Mouse (Mus musculus) heart, adult 9 months (tissue): Measurements from ENCODE around the gene Fam163b.

Experiments used
- DNase-seq, 2 experiments: peaks; one replicate each; pipeline ENCODE4 v3.0.0; 2022; ENCODE audit warnings: low spot score in 2 of 2

The Fam163b gene

DNA sequence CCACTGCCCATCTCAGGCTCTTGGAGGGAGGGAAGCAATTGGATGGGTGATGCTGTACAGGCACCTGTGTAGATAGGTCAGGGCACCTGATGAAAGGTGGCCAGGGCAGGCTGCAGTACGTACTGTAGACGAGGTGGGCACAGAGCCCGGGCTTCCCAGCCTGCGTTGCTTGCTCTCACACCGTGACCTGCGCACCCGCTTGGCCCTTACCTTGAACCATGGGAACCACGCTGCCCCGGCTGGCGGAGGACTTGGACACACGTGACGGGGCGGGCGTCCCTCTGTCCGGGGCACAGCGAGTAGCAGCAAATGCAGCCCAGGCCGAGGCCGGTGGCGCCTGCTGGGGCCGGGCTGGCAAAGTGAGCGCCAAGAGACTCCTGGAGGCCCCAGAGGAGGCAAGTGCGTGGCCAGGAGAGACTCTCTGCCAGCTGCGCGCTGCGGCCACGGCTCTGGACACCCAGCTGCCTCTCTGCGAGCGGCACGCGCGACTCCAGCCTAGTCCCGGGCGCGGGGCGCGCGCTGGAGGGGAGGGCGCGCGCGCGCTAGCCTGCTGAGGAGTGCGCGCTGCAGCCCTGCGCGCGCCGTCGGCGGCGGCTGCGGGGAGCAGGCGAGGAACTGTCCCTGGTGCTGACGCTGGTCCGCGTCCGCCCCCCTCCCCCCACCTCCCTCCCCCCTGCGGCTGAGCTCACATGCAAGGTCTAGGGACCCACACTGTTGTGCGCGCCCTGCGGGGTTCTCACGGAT lies at the start of gene Fam163b:
Gene Fam163b (minus strand): TSS at position 542 of the 744 bp plus-strand sequence.
- DNase-seq, result no peak

DNA sequence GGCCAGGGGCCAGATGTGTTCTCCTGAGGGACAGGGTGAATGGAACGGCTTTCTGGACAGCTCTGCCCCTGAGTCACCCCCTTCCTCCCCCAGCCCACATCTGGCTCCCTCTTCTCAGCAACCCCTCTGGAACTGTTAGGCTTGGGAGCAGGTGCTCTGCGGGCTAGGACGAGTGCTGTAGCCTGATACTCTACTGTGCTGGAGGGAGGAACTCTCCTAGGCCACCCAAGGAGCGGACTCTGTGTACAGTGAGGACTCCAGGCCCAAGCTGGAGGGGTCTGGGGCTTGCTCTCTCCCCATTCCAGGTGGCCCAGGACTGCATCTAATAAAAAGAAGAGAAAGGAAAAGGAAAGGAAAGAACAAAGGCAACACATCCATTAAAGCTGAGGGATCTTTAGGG lies 47.7 kb upstream of the Fam163b start:
- no peak for DNase-seq

DNA sequence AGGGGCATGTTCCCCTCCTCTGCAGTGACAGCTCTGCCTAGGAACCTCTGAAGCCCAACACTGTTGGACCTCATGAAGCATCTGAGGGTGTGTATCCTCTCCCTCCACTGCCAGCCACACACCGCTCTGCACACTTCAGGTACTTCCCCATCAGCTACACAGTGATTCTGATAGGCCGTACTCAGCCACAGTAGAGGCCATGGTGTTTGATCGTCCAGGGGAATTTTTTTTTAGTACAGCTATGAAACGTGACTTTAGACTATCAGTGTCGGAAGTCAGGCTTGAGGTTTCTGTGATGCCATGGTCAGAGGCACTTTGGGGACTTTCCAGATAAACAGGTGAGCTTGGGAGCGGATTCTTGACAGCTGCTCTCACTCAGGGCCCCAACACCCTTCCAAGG lies 45.2 kb upstream of the Fam163b start:
- no peak for DNase-seq

DNA sequence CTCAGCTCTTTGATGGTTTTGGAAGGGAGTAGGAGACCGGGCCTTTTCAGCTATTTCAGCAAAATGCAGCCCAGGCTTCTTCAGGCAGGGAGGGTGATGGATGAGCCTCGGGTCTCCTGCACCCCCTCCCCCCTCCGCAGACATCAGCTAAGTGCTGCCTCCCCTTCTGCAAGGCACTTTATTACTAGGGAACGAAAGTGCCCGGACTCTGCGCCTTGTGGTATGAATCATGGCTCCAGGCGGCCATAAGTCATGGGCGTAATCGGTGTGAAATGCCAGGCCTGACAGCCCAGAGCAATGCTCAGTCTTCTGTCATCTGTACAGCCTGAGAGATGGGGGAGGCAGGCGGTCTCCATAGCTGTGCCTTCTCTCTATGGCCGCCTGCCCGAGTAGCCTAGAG lies 41.4 kb upstream of the Fam163b start:
- DNase-seq, result no peak

DNA sequence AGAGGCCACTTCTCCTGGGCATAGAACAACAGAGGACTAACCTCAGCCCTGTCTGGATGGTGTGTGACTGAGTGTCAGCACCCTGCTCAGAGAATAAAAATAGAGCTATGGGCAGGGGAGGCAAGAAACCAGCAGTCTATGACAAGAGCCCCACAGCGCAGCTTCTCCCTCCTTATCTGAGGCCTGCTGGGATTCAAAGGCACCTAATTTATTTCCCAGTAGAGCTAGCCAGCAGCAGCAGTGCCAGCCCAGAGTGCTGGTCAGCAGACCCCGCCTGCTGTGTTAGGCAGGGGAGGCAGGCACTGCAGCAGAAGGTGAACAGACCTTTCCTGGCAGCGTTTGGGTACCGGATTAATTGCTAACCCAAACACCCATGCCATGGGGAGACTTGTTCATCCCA lies 39.6 kb upstream of the Fam163b start:
- peak; percentile 59 to 69 for DNase-seq

DNA sequence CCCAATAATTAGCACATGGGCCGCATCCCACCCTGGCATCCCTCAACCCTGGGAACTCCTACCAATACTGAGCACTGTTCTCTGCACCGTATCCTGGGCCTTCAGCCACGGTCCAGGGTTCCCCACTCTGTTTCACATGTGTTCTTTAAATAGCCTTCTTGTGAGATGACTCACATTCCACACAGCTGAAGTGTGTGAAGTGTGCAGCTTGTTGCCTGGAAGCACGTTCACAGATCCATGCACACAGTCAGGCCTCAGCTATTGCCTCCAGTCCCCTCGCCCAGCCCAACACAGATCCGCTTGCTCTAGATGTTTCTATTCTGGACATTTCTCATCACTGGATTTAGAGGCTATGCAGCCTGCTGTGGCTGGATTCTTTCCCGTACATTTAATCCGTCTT lies 36.8 kb upstream of the Fam163b start:
- DNase-seq, result peak in 1 of 2 experiments; percentile 30

DNA sequence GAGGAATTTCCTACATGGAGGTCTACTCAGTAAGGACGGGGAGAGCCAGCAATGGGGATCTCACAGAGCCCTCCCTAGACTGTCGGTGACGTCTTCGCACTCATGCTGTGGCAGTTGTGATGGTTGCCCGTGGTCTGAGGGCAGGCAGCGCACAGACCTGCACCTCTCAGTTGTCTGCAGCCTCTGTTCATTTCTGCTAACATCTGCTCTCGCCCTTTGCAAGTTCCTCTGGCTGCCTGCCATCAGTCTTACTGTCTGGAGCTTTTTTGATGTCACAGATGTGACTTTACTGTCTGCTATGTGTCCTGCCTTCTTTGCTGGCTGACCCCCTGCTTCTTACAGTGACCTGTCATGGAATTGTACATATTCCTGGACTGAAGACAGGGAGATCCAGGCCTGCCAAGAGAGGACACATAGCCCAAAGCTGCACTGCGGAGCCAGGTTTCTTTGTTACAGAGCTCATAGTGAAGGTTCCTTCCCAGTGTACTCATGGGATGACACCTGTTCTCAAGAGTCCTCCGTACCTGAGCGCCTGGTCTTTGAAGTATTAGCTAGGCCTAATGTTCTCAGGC lies 33.5 kb upstream of the Fam163b start:
- DNase-seq, result no peak

DNA sequence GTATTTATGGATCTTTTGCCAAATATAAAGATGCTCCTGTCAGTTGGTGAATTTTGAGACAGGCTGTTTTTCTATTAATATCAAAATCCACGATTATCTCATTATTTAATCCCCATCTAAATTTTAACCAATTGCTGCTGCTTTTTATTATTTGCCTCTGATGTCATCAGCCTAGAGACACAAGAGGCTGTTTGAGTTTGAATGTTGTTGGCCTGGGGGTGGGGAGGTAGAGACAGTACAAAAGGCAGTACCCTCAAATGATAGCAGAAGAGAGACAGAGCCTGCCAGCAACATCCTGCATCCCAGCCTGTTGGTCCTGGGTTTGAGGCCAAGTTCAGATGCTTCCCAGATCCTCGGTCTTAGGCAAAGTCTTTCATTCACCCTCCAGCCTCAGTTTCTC lies 32.0 kb upstream of the Fam163b start:
- DNase-seq, result no peak

DNA sequence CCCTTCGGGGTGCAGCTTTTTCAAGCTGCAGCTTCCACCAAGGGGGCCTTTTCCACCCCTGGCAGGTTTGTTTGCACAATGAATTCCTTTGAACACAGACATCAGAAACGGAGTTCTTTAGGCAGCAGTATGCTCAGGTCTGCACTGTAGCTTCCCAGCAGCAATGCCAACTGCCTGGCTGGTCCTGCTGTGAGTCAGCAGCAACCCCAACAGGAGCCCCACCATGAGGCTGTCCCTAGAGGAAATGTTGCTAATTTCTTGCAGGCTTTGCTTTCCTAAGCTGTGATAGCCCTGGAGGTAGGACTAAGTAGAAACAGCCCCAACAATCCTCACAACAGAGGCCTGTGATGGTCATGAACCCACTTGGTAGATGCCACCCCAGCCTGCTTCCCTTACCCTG lies 24.7 kb upstream of the Fam163b start:
- no peak for DNase-seq

DNA sequence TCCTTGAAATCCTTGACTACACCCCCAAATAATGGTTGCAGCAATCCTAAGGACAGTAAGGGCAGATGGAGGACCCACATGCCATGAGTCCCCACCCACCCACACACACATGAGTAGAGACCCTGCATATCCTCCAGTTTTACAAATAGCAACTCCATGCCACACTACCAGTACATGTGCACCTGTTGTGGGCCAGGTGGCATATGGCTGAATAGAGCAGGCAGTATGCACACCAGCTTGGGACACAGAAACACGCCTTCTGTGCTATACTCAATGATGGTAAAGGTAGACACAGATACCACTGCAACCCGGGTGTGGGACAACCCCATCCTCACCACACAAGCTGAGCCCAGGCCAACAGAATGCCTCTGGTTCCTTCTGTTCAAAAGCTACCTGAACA lies 23.8 kb upstream of the Fam163b start:
- no peak for DNase-seq

DNA sequence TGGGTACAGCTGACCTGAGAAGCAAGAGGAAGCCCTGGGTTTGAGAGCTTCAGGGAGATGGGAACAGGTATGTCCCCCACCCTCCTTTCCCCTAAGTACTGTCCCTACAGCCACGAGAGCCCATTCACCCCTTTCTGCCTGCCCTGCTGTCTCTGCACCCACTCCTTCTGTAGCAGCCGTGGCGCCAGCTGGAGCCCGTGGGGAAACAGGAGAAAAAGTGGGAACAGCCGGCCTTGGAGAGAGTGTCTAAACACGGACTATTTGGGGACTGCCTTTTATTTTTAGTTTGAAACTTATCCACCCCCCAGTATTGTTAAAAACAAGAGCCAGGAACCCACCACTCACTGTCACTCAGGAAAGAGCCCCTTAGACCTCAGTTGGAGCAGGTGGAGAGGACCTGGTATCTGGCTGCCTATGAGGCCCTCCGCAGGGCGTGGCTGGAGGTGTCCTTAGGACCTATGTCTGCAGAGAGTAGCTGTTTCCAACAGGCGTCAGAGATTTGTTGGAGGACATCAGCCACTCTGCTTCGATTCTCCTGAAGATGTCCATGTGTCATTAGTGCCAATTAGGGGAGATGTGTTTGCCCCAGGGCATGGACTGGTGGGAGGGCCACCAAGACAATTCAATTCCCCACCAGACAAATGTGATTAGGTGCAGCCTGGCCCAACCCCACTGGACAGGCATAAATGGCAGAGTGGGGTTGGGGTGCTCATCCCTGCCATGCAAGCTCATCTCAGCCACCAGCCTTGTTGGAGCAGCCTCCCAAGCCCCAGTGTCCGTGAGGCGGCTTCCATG lies 22.7 kb upstream of the Fam163b start, which contains the start of gene Dbh:
Gene Dbh (plus strand): TSS at position 438 of the 795 bp plus-strand sequence.
- no peak for DNase-seq

DNA sequence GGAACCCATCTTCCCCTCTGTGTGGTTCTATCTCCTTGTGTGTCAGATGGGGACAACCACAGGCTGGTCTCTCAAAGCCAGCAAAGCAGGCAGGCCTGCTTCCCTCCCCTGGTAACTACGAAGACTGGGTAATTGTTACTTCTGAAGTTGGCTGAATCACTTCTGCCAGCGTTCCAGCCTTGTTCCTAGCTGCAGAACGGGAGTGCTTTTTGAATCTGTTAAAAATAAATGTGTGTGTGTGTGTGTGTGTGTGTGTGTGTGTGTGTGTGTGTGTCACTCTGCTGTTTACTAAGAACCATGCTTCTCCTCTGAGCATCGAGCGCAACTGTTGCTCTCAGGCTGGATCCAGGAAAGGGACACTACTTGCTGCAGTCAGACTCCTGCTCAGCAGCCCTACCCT lies 21.6 kb upstream of the Fam163b start:
- no peak for DNase-seq

DNA sequence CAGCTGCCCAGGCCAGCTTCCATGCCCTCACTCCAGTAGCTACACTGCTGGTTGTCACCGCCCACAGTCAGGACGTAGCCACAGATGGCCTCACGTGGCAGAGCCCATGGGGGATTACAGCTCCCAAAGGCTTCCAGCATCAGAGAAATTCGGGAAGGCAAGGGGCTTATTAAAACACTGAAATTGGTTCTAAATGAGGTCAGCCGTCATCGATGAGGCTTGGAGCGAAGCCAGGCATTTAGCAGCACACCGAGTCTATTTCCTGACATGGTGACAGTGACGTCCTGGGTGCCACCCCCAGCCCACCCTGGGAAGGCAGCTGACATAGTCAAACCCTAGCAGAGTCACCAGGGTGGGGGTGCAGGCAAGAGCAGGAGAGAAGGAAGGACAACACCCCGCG lies 20.4 kb upstream of the Fam163b start:
- no peak for DNase-seq

DNA sequence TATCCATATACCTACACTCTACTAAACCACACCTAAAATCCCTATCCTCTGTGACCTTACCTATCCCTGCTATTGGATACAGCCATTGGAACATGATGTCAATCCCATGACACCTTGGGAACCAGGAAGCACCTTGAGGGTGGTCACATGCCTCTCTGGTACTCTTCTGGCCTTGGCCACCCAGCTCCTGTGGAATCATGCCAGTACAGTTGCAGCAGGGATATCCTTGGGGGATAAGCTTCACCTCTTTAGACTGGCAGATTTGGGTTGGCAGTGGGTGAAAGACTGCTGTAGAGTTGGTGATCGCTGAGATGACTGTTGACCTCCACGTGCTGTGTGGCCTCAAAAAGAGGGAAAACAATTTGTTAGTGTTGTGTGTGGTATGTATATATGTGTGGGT lies 19.2 kb upstream of the Fam163b start:
- DNase-seq, result no peak

DNA sequence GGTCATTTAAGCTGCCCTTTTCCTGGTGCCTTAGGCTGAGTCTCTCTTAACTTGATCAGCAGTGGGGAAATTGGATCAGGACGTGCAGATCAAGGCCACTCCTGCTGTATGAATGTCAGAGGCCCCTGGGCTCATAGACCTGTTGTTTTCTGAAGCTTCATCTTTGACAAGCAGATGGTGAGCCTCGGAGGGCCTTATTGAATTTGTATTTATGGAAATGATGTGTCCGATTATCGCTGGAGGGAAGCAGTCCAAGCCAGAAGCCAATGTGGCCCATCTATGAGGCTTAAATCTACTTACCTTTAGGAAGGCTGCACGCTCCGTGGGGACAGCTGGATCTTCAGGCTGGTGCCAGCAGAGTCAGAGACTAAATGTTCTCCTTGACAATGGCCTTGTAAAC lies 14.3 kb upstream of the Fam163b start:
- no peak for DNase-seq

DNA sequence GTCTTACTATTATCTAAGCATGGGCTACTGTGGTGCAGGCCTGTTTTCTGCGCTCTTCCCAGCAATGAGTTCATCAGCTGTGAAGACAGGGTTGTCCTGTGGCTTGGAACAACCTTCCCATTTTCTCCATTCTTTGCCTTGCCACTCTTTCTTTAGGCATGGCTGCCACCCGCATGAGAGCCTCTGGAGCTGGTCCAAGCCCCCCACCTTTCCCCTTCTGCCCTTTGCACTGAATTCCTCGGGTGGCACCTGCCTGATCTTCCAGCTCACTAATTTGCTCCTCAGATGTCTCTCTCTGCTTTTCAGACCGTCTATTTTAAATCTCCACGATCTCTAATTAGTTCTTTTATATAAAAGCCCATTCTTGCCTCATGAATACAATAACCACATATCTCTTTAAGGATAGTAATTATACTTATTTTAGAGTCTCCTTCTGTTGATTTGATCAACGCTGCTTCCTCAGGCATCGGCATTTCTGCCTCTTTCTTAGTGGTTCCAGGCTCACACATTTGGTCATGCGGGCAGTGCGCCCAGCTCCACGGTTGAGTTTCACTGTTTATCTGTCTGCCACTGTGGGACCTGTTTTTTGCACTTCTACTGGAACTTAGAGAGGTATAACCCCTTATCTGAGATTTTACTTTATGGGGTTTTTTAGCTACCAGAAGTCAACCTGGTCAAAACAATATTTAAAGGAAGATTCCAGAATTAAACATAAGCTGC lies 12.3 kb upstream of the Fam163b start:
- DNase-seq, result no peak

DNA sequence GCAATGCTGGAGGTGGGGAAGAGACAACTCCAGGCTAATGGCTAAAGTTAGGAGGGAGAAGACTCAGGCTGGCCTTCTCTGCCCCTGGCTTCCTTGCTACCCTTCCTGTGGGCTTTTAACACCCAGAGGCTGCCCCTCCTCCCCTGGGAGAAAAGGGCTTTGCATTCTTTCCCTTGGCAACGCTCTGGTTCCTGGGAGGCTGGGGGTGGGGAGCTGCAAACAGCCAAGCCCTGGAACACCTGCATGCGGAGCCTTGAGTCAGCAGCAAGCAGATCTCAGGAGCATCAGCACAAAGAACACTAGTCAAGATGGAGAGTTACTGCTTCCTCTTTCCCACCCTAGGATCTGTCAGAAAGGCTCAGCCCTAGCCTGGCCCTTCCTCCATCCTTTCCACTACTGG lies 7.2 kb upstream of the Fam163b start:
- DNase-seq, result no peak

DNA sequence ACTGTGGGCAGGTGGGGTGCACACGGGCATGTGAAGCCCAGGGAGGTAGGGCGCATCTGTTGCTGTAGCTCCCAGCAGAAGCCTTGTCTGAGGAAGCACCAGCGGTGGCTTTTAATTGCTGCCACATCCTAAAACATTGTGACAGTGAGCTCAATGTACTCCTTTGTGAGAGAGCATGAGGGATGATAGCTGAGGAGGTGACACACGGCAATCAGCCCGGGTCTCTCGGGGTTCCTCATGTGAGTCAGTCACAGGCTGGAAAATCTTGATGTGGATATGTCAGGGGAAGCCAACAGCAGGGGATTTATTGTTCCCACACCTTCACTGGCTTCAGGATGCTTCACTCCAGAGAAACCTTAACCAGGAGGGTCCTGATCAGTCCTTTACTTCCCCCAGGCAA lies 4.5 kb upstream of the Fam163b start:
- DNase-seq, result no peak

DNA sequence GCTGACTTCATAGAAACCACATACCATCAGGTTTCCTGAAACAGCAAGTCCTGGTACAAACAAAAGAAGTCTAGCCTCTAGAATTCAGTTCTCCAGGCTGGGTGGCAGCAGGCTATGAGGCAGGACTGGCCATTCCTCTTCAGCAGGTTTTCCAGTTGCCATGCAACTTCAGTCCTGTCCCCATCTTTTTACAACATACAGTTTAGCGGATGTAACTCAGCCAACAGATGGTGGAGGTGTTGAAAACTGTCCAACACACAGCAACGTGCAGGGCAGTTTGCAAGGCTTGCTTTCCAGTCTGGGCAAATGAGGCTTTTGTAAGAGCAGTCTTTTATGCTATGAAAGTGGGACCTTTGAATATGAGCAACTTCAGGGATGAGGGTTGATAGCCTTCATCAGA lies 2.7 kb upstream of the Fam163b start:
- DNase-seq, result no peak

DNA sequence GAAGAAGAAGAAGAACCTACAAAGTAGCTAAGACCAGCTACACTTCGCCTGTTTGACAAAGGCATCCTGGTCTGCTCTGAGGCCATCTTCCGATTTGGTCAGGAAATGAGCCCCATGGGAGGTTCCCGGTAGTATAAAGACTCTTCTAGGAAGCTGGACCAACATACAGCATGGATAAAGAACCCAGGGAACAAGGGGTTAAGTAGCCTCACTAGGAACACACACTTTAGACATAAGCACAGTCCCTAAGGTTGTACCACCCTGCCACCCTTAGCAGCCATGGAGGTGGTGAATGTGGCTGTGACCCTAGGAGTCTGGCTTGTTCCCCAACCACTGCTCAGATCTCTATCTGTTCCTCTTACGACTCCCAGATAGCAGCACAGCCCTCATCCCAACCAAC lies 3.9 kb downstream of the Fam163b start:
- no peak for DNase-seq

DNA sequence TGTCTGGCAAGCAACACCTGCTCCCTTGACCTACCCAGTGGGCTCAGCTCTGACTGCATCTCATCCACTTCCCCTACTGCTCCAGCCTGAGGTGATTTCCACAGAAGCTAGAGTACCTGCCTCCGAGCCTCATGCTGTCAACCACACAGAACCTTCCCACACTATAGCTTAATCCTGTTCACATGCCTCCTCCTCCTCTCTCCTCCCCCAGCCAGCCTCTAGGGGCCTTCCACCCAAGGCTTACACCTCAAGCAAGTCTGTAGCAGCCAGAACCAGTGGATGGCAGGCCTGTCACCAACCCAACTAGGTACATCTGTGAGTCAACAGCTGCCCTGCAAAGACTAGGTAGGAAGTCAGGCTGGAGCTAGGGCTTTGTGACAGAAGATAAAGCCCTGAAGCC lies 5.5 kb downstream of the Fam163b start:
- DNase-seq, result no peak

DNA sequence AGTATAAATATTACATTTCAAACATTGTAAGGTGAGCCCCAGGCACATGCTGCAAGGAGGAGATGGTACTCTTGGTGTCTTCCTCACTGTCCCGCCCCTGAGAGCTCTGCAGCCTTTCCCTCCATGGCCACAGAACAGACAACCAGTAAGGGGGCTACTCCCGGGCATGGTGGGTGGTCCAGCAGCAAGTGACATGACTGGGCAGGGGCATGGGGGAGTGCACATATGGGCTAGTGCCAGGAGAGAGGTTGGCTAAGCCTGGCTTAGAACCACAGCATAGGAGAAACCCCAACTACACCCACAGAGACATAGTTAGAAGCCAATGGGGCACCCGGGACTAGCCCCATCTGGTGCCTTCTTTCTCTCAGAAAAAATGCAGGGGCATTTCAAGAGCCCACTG lies 6.0 kb downstream of the Fam163b start:
- DNase-seq, result no peak
